Mouse (Mus musculus) CD4-positive, CD25-positive, alpha-beta regulatory T cell, adult 9 weeks (primary cell): Measurements from ENCODE around the gene Fads3. TPM values are rescaled to one million over a fixed set of nuclear protein-coding genes. Genes with fewer than 3 reads are reported as not detected.

Source experiments
- polyA plus RNA-seq: library from polyadenylated mRNA; unstranded; fragments of 100-300 nt; shearing (Covaris generic); gene quantifications from one replicate; pipeline ENCODE4 v1.2.1, GENCODE M21; 2017

Gene Fads3
- polyA plus RNA-seq: not detected

GRCm38 (mm10) chr19:10041388-10042148 lies at the start of gene Fads3:
Gene Fads3 (plus strand): TSS chr19:10041569.

GRCm38 (mm10) chr19:10001206-10001969 lies 40.0 kb upstream of the Fads3 start, which contains the start of the genes Best1 and Rab3il1:
Gene Best1 (minus strand): TSS chr19:10001633.
Gene Rab3il1 (plus strand): TSS chr19:10001669.

GRCm38 (mm10) chr19:10101341-10102053 lies 60.1 kb downstream of the Fads3 start, which contains the start of gene Fads2:
Gene Fads2 (minus strand): TSS chr19:10101746.

Other genes starting within 250 kb of the Fads3 start
- not detected for gene Scgb2a2, start 194.0 kb upstream of the Fads3 start, polyA plus RNA-seq
- 50.6 TPM for gene Incenp, start 142.0 kb upstream of the Fads3 start, polyA plus RNA-seq
- 1,523 TPM for gene Fth1, start 61.0 kb upstream of the Fads3 start, polyA plus RNA-seq
- gene Best1, start 39.9 kb upstream of the Fads3 start, polyA plus RNA-seq: 0.21 TPM
- 0.21 TPM for gene Rab3il1, start 39.9 kb upstream of the Fads3 start, polyA plus RNA-seq
- gene Fads2, start 60.2 kb downstream of the Fads3 start, polyA plus RNA-seq: 0.26 TPM
- 8.8 TPM for gene Fads1, start 141.3 kb downstream of the Fads3 start, polyA plus RNA-seq
- 375 TPM for gene Tmem258, start 162.4 kb downstream of the Fads3 start, polyA plus RNA-seq
- 44.6 TPM for gene Fen1, start 162.6 kb downstream of the Fads3 start, polyA plus RNA-seq
- not detected for gene Myrf, start 199.2 kb downstream of the Fads3 start, polyA plus RNA-seq